Mouse (Mus musculus) midbrain, postnatal 0 days (tissue): ENCODE results near the gene Arl6ip4. TPM values are rescaled to one million over a fixed set of nuclear protein-coding genes. Genes with fewer than 3 reads are reported as not detected.

Experiments used
- ATAC-seq: fragments of 200-750 bp; cut with Nextera tagmentation; 2 replicates; pipeline ENCODE4 v1.8.0; 2017; ENCODE audit warnings: moderate number of reproducible peaks, mild to moderate bottlenecking, moderate TSS enrichment, moderate library complexity; ENCODE audit not compliant: low FRiP score
- DNase-seq: peaks from one replicate; pipeline ENCODE4 v3.0.0-alpha.2; 2015; ENCODE audit warnings: low spot score
- H3K27ac ChIP-seq: fragments of 300-500 bp; sonication (generic); 2 replicates; pipeline ENCODE4 v1.5.1; 2014; ENCODE audit warnings: low read depth, mild to moderate bottlenecking, low read length, mixed read lengths
- H3K27me3 ChIP-seq: fragments of 300-500 bp; sonication (generic); 2 replicates; pipeline ENCODE4 v1.6.1; 2014; ENCODE audit warnings: low read length, control low read depth, mixed read lengths; ENCODE audit not compliant: insufficient read depth
- H3K36me3 ChIP-seq: fragments of 300-500 bp; sonication (generic); 2 replicates; pipeline ENCODE4 v1.6.1; 2014; ENCODE audit warnings: low read length, control low read depth, mixed read lengths; ENCODE audit not compliant: insufficient read depth
- H3K4me1 ChIP-seq: fragments of 300-500 bp; sonication (generic); 2 replicates; pipeline ENCODE4 v1.6.1; 2014; ENCODE audit warnings: mild to moderate bottlenecking, control low read depth, antibody characterized with exemption, low read length, mixed read lengths; ENCODE audit not compliant: insufficient read depth
- H3K4me2 ChIP-seq: fragments of 300-500 bp; sonication (generic); 2 replicates; pipeline ENCODE4 v1.6.1; 2014; ENCODE audit warnings: low read depth, mild to moderate bottlenecking, low read length, mixed read lengths; ENCODE audit not compliant: poor library complexity, severe bottlenecking
- H3K4me3 ChIP-seq: fragments of 300-500 bp; sonication (generic); 2 replicates; pipeline ENCODE4 v1.5.1; 2014; ENCODE audit warnings: low read depth, mild to moderate bottlenecking, low read length, moderate library complexity
- H3K9ac ChIP-seq: fragments of 300-500 bp; sonication (generic); replicated peaks from 2 replicates; pipeline ENCODE4 v1.6.1; 2014; ENCODE audit warnings: mild to moderate bottlenecking, low read length, moderate library complexity, mixed read lengths; ENCODE audit not compliant: poor library complexity, severe bottlenecking
- H3K9me3 ChIP-seq: fragments of 300-500 bp; sonication (generic); 2 replicates; pipeline ENCODE4 v1.6.1; 2016; ENCODE audit warnings: low read length, control low read depth
- CTCF ChIP-seq: IDR thresholded peaks from 2 replicates; pipeline ENCODE4 v1.5.1; 2016; ENCODE audit warnings: antibody characterized with exemption, mild to moderate bottlenecking
- WGBS: fragments of 180-500 bp; shearing (Covaris S2); extraction: QIAGEN DNeasy Blood & Tissue Kit; methylation state at CpG from one replicate; pipeline ENCODE4 v1.1.7; 2014; 5-methylcytosine and 5-hydroxymethylcytosine counted together
- polyA plus RNA-seq: library from polyadenylated mRNA; unstranded; fragments of >200 nt; fragmentation: Nextera tagmentation; extraction: Ambion mirVana; gene quantifications from 2 replicates; pipeline ENCODE4 v1.2.1, GENCODE M21; 2015
- total RNA-seq: library from RNA; depleted of rRNA; stranded (reverse); fragments of >200 nt; gene quantifications from 2 replicates; pipeline ENCODE4 v1.2.3, GENCODE M21; 2014

The Arl6ip4 gene
- total and polyA plus RNA-seq, 2 experiments from 2014 or later: 40.8 to 120 TPM

DNA sequence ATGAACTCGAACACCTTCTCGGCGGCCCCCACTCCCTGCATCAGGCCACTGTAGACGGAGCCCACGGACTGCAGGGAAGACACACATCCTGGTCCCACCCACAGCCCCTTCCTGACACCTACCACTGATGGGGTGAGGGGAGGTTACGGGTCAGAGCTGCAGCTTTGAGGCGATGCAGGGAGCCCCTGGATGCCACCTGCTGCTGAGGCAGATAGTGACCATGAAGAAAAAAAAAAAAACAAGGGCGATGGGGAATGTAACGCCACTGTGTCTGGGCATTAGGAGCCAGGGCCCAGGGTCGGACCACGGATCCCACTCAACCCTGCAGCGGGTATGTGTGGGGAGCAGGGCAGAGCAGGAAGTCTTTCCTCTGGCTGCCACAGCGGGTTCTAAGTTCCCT lies 38.6 kb upstream of the Arl6ip4 start:
- Histone ChIP-seq H3K27ac (no peak overlapping the region), H3K4me2 (no peak overlapping the region), H3K9me3 (no peaks in the 10 kb centered on the region), H3K9ac (no peak overlapping the region), H3K27me3 (no peaks in the 10 kb centered on the region), H3K4me3 (no peak overlapping the region), H3K4me1 (no peaks in the 10 kb centered on the region), H3K36me3 (peaks cover 18% of the 10 kb centered on the region)
- TF ChIP-seq CTCF: no peak
- no peak for DNase-seq
- WGBS: 88% methylated on average over 13 of the region's 13 CpGs
- no peak for ATAC-seq

DNA sequence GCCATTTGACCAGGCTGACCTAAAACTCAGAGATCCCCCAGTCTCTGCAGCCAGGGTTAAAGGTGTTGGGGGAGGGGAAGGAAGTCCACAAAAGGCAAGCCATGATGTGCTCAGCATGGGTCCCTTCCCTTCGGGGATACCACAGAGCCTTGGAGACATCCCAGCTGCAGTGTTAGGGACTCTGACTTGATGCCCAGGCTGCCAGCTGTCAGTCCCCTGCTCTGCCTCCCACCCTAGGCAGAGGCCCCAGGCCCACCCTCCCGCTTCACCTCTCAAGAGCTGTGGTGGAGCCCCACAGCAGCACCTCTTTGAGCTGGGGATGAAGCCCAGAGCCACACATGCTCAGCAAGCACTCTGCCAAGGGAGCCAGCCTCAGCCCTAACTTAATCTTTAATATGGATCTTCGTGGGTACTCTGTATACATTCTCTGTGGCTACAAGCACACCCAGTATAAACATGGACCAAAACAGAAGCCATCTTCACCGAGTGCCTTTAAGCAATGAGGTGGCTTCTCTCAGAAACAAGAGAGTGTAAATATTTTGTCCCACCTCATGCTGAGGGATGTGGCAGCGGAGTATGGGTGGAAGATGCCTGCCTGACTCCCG lies 37.9 kb upstream of the Arl6ip4 start:
- Histone ChIP-seq H3K9me3 (no peaks in the 10 kb centered on the region), H3K4me3 (no peak overlapping the region), H3K27me3 (no peaks in the 10 kb centered on the region), H3K36me3 (peaks cover 20% of the 10 kb centered on the region), H3K4me2 (peak overlapping the region; percentile 1; the same call in 1 of the 2 replicates), H3K4me1 (no peaks in the 10 kb centered on the region), H3K9ac (no peak overlapping the region), H3K27ac (no peak overlapping the region)
- no peak for ATAC-seq
- 61% methylated on average over 6 of the region's 6 CpGs for whole genome bisulfite sequencing
- DNase-seq: no peak
- TF ChIP-seq CTCF: no peak

DNA sequence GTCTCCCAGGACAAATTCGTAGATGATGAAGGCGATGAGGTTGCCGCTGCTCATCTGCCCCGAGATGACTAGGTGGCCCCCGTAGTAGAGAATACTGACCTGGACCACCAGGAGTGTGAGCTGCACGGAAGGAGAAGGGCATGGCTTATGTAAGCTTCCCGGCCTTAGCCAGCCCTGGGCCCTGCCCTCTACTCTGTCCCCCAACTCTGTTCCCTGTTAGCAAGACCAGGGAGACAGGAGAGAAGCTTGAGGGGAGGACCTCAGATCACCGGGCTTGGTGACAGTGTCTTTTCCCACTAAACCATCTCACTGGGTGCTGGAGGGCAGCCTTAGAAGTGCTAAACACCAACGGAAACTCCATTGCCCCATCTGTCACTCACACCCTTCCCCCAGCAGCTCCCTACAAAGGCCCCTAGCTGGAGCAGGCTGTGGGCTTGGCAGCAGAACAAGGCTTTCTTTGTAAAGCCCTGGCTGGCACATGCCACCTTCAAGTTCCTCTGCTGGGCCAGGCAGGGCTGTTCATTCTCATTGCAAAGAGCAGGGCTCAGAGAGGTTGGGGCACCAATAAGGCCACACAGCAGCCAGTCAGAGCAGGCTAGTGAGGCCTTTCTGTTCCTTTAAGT lies 37.0 kb upstream of the Arl6ip4 start:
- peak; percentile 96 for DNase-seq
- ATAC-seq: peak; percentile 78
- Histone ChIP-seq H3K27me3 (no peaks in the 10 kb centered on the region), H3K9ac (0 out of 2 replicates have a peak overlapping the region, but pooled peaks have one; percentile 25), H3K4me2 (no peak overlapping the region), H3K36me3 (peaks cover 27% of the 10 kb centered on the region), H3K27ac (peak overlapping the region; percentile 64), H3K4me3 (no peak overlapping the region), H3K9me3 (no peaks in the 10 kb centered on the region), H3K4me1 (no peaks in the 10 kb centered on the region)
- 55% methylated on average over 9 of the region's 9 CpGs for WGBS
- no peak for TF ChIP-seq CTCF

DNA sequence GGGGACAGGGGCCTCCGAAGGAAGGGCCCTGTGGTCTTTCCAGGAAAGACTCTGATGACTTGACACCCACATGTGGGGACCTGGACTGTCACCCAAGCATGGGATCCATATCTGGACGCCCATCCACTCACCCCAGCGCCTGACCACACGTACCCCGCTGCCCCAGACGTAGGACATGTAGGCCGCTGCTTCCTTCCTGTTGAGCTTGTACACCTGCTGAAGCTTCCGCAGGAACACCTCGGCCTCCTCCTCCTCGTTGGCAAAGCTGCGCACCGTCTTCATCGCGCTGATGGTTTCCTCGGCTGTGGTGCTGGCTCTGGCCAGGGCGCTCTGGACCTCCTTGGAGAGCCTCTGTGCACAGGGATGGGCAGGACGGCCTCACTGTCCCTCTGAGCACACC lies 36.0 kb upstream of the Arl6ip4 start:
- DNase-seq (no peak), ATAC-seq (no peak)
- Histone ChIP-seq H3K27ac (no peak overlapping the region), H3K27me3 (no peaks in the 10 kb centered on the region), H3K4me3 (no peak overlapping the region), H3K4me2 (no peak overlapping the region), H3K9ac (no peak overlapping the region), H3K4me1 (no peaks in the 10 kb centered on the region), H3K36me3 (peaks cover 29% of the 10 kb centered on the region), H3K9me3 (no peaks in the 10 kb centered on the region)
- TF ChIP-seq CTCF: no peak
- WGBS: 92% methylated on average over 17 of the region's 17 CpGs

- 93% methylated on average over 10 of the region's 10 CpGs for WGBS
- TF ChIP-seq CTCF: no peak
- Histone ChIP-seq H3K27me3 (peaks cover 7% of the 10 kb centered on the region; the same call in 1 of the 2 replicates), H3K9me3 (no peaks in the 10 kb centered on the region), H3K4me3 (no peak overlapping the region), H3K4me1 (no peaks in the 10 kb centered on the region), H3K9ac (no peak overlapping the region), H3K4me2 (no peak overlapping the region), H3K36me3 (peaks cover 22% of the 10 kb centered on the region), H3K27ac (no peak overlapping the region)
- no peak for ATAC-seq
- no peak for DNase-seq
Observed at GRCm38 (mm10) chr5:124082447-124082846, 33.4 kb upstream of the Arl6ip4 start.

GRCm38 (mm10) chr5:124082941-124083688 lies 32.8 kb upstream of the Arl6ip4 start:
- H3K4me1 ChIP-seq: no peaks in the 10 kb centered on the region
- DNase-seq (no peak), ATAC-seq (no peak)
- H3K36me3 ChIP-seq: peaks cover 21% of the 10 kb centered on the region
- H3K4me3 ChIP-seq: no peak overlapping the region
- no peak overlapping the region for H3K9ac ChIP-seq
- H3K9me3 ChIP-seq: no peaks in the 10 kb centered on the region
- no peak for TF ChIP-seq CTCF
- H3K4me2 ChIP-seq: no peak overlapping the region
- whole genome bisulfite sequencing: 92% methylated on average over 17 of the region's 17 CpGs
- H3K27ac ChIP-seq: no peak overlapping the region
- peaks cover 7% of the 10 kb centered on the region; the same call in 1 of the 2 replicates for H3K27me3 ChIP-seq
